Mouse (Mus musculus) intestine, postnatal 0 days (tissue): ENCODE measurements around the gene Gm5737. TPM values are rescaled to one million over a fixed set of nuclear protein-coding genes. Genes with fewer than 3 reads are reported as not detected.
A peak's percentile ranks its signal among the peaks of the same experiment; 100 is the strongest.

Source experiments
- ATAC-seq: fragments of 200-750 bp; cut with Nextera tagmentation; 2 replicates; pipeline ENCODE4 v1.8.0; 2017; ENCODE audit warnings: mild to moderate bottlenecking, moderate TSS enrichment, moderate library complexity
- H3K27ac ChIP-seq: fragments of 300-500 bp; sonication (generic); 2 replicates; pipeline ENCODE4 v1.5.1; 2014; ENCODE audit warnings: mild to moderate bottlenecking, low read depth, low read length, moderate library complexity
- H3K27me3 ChIP-seq: fragments of 300-500 bp; sonication (generic); replicated peaks from 2 replicates; pipeline ENCODE4 v1.6.1; 2014; ENCODE audit warnings: low read length, mixed read lengths; ENCODE audit not compliant: control insufficient read depth, insufficient read depth
- H3K36me3 ChIP-seq: fragments of 300-500 bp; sonication (generic); 2 replicates; pipeline ENCODE4 v1.6.1; 2014; ENCODE audit warnings: mild to moderate bottlenecking, moderate library complexity; ENCODE audit not compliant: control insufficient read depth, insufficient read depth
- H3K4me1 ChIP-seq: fragments of 300-500 bp; sonication (generic); replicated peaks from 2 replicates; pipeline ENCODE4 v1.6.1; 2014; ENCODE audit warnings: antibody characterized with exemption, low read length, mixed read lengths; ENCODE audit not compliant: control insufficient read depth, insufficient read depth
- H3K4me2 ChIP-seq: fragments of 300-500 bp; sonication (generic); replicated peaks from 2 replicates; pipeline ENCODE4 v1.6.1; 2014; ENCODE audit warnings: low read depth, mild to moderate bottlenecking, moderate library complexity
- H3K4me3 ChIP-seq: fragments of 300-500 bp; sonication (generic); 2 replicates; pipeline ENCODE4 v1.5.1; 2014; ENCODE audit warnings: low read depth, low read length
- H3K9ac ChIP-seq: fragments of 300-500 bp; sonication (generic); 2 replicates; pipeline ENCODE4 v1.6.1; 2014; ENCODE audit warnings: mild to moderate bottlenecking, low read depth, low read length
- H3K9me3 ChIP-seq: fragments of 300-500 bp; sonication (generic); 2 replicates; pipeline ENCODE4 v1.6.1; 2016; ENCODE audit warnings: mixed run types; ENCODE audit not compliant: control insufficient read depth
- CTCF ChIP-seq: sonication (generic); IDR thresholded peaks from 2 replicates; pipeline ENCODE4 v1.5.1; 2016; ENCODE audit warnings: low read depth, mild to moderate bottlenecking, control low read depth, antibody characterized with exemption, moderate library complexity
- WGBS: fragments of 180-500 bp; shearing (Covaris S2); extraction: QIAGEN DNeasy Blood & Tissue Kit; methylation state at CpG from one replicate; pipeline ENCODE4 v1.1.7; 2014; 5-methylcytosine and 5-hydroxymethylcytosine counted together
- polyA plus RNA-seq: library from polyadenylated mRNA; unstranded; fragments of >200 nt; fragmentation: Nextera tagmentation; extraction: Ambion mirVana; gene quantifications from 2 replicates; pipeline ENCODE4 v1.2.1, GENCODE M21; 2015

The Gm5737 gene
- polyA plus RNA-seq, 1 experiment from 2014 or later = not detected

DNA sequence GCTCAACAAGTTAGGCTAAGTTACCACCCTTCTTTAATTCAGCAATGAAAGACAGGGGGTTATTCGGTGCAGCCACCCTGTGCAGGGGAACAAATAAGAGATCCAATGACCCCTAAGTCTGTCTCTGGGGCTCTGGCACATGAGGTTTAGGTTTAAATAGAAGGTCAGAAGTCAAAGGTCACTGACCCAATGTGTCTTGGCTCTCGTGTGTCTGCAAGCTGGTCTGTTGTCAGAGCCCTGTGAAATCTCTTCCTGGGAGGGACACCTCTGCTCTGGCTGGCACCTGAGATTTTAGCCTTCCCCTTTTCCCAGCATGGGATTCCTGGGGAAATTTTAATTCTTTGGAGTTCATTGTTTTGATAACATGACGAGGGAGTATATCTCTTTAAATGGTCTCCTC is 50.0 kb downstream of the Gm5737 start:
- Histone ChIP-seq H3K4me2 (0 out of 2 replicates have a peak overlapping the region, but pooled peaks have one; percentile 27), H3K27me3 (no peaks in the 10 kb centered on the region), H3K9me3 (no peaks in the 10 kb centered on the region), H3K9ac (no peak overlapping the region), H3K36me3 (peaks cover 13% of the 10 kb centered on the region; the same call in 1 of the 2 replicates), H3K27ac (peak overlapping the region; percentile 46; the same call in 1 of the 2 replicates), H3K4me3 (no peak overlapping the region), H3K4me1 (peaks cover 34% of the 10 kb centered on the region)
- TF ChIP-seq CTCF = no peak
- ATAC-seq = no peak
- 30% methylated on average over 3 of the region's 3 CpGs for WGBS

DNA sequence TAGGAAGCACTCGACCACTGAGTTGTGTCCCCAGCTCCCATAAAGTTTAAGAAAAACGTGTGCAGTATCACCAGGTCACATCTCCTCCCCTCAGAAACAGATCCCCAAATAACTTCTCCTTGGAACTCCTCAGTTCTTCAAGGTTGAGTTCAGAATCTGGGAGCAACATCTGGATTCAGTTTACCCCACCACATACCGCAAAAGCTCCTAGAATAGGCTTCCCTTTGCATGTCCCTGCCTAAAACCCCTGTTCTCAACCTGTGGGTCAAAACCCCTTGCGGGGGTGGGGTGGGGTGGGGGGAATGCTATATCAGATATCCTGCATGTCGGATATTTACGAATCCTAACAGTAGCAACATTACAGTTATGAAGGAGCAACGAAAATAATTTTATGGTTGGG is 50.5 kb downstream of the Gm5737 start:
- peaks cover 34% of the 10 kb centered on the region for H3K4me1 ChIP-seq
- H3K36me3 ChIP-seq = peaks cover 13% of the 10 kb centered on the region; the same call in 1 of the 2 replicates
- TF ChIP-seq CTCF = no peak
- no peaks in the 10 kb centered on the region for H3K9me3 ChIP-seq
- WGBS = 72% methylated on average over 7 of the region's 7 CpGs
- H3K4me2 ChIP-seq = no peak overlapping the region
- H3K27ac ChIP-seq = no peak overlapping the region; the same call in 1 of the 2 replicates
- no peaks in the 10 kb centered on the region for H3K27me3 ChIP-seq
- H3K4me3 ChIP-seq = no peak overlapping the region
- no peak overlapping the region for H3K9ac ChIP-seq
- no peak for ATAC-seq

DNA sequence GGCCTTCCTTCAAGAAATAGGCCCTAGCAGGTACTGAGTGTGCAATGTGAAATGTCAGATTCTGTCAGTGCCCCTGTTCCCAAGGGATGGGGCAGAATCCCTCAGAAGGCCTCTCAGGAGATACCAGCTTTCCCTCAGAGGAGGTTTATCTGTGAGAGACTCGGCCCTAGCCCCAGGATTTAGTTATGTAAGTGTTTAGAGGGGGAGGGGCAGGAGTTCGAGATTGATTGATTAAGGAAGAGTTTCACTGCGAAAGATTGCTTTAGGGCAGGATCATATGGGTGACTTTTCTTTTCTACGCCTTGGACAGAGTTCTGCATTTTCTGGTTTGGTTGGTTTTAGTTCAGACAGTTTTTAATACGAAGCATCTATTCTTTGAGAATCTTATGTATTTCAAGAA is 51.3 kb downstream of the Gm5737 start:
- Histone ChIP-seq H3K9ac (no peak overlapping the region), H3K9me3 (no peaks in the 10 kb centered on the region), H3K4me3 (no peak overlapping the region), H3K4me2 (no peak overlapping the region), H3K27me3 (no peaks in the 10 kb centered on the region), H3K36me3 (peaks cover 5% of the 10 kb centered on the region; the same call in 1 of the 2 replicates), H3K4me1 (peaks cover 33% of the 10 kb centered on the region), H3K27ac (peak overlapping the region; percentile 88; the same call in 1 of the 2 replicates)
- ATAC-seq = no peak
- no peak for TF ChIP-seq CTCF
- 39% methylated on average over 5 of the region's 5 CpGs for WGBS

DNA sequence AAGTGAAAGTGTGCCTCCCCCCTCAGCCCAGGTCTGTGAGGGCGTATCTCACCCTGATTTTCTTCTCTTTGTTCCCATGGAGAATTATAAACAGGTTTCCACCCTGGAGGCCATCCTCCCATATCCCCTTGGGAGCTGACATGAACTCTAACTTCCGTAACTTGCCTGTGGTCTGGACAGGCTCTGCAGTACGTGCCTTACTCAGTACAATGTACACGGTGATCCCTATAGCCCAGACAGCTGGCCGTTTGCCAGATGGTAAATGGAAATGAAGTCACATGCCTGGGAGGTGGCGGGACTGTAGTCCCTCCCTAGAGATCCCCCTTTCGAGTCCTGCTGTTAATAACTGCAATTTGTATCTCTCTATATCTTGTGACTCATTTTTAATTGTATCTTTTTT is 52.9 kb downstream of the Gm5737 start:
- Histone ChIP-seq H3K27ac (peak overlapping the region; percentile 88; the same call in 1 of the 2 replicates), H3K27me3 (no peaks in the 10 kb centered on the region), H3K36me3 (no peaks in the 10 kb centered on the region), H3K9ac (no peak overlapping the region), H3K4me1 (peaks cover 44% of the 10 kb centered on the region), H3K4me3 (no peak overlapping the region), H3K4me2 (peak overlapping the region; percentile 54), H3K9me3 (no peaks in the 10 kb centered on the region)
- no peak for TF ChIP-seq CTCF
- ATAC-seq = peak; percentile 89
- WGBS = 2% methylated on average over 7 of the region's 7 CpGs

DNA sequence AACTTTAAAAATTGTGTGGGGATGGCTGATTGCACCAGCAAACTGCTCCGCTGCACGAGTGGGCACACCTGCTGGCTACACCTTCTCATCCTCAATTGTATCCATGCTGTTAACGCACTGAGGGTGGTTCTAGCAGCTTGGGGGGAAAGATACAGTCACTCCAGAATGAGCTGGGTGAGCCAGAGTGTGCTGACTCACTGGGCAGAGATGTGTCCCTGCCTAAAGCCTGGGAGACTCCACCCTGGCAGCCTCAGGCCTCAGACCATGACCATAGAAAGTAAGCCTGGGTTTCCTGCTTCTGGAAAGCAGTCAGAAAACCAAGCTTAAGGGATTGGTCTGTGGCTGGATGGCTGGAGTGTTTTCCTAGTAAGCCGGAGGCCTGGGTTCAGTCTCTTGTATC is 53.7 kb downstream of the Gm5737 start:
- Histone ChIP-seq H3K4me3 (no peak overlapping the region), H3K9ac (no peak overlapping the region), H3K27ac (peak overlapping the region; percentile 88), H3K27me3 (no peaks in the 10 kb centered on the region), H3K36me3 (no peaks in the 10 kb centered on the region), H3K4me1 (peaks cover 46% of the 10 kb centered on the region), H3K9me3 (no peaks in the 10 kb centered on the region), H3K4me2 (peak overlapping the region; percentile 54; the same call in 1 of the 2 replicates)
- whole genome bisulfite sequencing = 28% methylated on average over 4 of the region's 4 CpGs
- ATAC-seq = peak; percentile 21; the same call in 1 of the 2 replicates
- TF ChIP-seq CTCF = no peak; the same call in 1 of the 2 replicates

DNA sequence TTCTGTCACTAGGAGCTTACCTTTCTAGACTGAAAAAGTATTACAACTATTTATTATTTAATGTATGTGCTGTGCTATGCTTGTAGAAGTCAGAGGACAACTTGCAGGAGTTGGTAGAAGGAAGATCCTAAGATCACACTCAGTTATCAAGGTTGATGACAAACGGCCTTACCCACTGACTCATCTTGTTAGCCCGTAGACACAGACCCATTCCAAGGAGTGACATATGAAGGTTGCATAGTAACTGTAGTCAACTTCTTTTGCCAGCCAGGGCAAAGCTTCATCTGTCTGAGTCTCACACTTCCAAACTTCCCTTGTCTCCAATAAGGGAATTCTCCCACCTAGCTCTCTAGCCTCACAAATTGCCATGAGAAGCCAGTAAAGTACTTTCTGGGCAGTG is 54.5 kb downstream of the Gm5737 start:
- 58% methylated on average over 2 of the region's 2 CpGs for WGBS
- H3K9ac ChIP-seq = no peak overlapping the region
- H3K9me3 ChIP-seq = no peaks in the 10 kb centered on the region
- no peak for TF ChIP-seq CTCF
- no peaks in the 10 kb centered on the region for H3K36me3 ChIP-seq
- H3K4me1 ChIP-seq = peaks cover 41% of the 10 kb centered on the region
- H3K4me2 ChIP-seq = no peak overlapping the region
- 0 out of 2 replicates have a peak overlapping the region, but pooled peaks have one; percentile 21 for H3K27ac ChIP-seq
- ATAC-seq = no peak
- no peak overlapping the region for H3K4me3 ChIP-seq
- H3K27me3 ChIP-seq = no peaks in the 10 kb centered on the region
